Mouse (Mus musculus) spleen, adult 2 months (tissue): ENCODE results near the gene Fam83b. TPM values are rescaled to one million over a fixed set of nuclear protein-coding genes. Genes with fewer than 3 reads are reported as not detected.

Experiments
- DNase-seq, 2 experiments: peaks; one replicate each; pipeline versions ENCODE4 v3.0.0 to v3.0.0-alpha.2; 2012 to 2021; ENCODE audit warnings: low spot score in 2 of 2, low read depth in 1 of 2
- H3K27ac ChIP-seq: fragments of 200-500 bp; 2 replicates; pipeline ENCODE4 v1.5.1; 2012; ENCODE audit warnings: low read length, inconsistent platforms; ENCODE audit not compliant: insufficient read depth
- H3K27me3 ChIP-seq: fragments of 200-500 bp; 2 replicates; pipeline ENCODE4 v1.6.1; 2012; ENCODE audit warnings: mild to moderate bottlenecking, moderate library complexity, low read length, inconsistent platforms; ENCODE audit not compliant: control insufficient read depth, insufficient read depth
- H3K36me3 ChIP-seq: fragments of 200-500 bp; 2 replicates; pipeline ENCODE4 v1.6.1; 2012; ENCODE audit warnings: mild to moderate bottlenecking, low read length, inconsistent platforms; ENCODE audit not compliant: control insufficient read depth, insufficient read depth
- H3K4me1 ChIP-seq: fragments of 200-500 bp; 2 replicates; pipeline ENCODE4 v1.6.1; 2011; ENCODE audit warnings: inconsistent platforms; ENCODE audit not compliant: control insufficient read depth, insufficient read depth, insufficient read length
- H3K4me3 ChIP-seq: fragments of 200-500 bp; 2 replicates; pipeline ENCODE4 v1.5.1; 2011; ENCODE audit warnings: mild to moderate bottlenecking, inconsistent platforms; ENCODE audit not compliant: insufficient read depth, insufficient read length; ENCODE audit errors: extremely low read depth
- CTCF ChIP-seq: fragments of 200-500 bp; IDR thresholded peaks from 2 replicates; pipeline ENCODE4 v1.5.1; 2011; ENCODE audit warnings: mild to moderate bottlenecking, inconsistent platforms; ENCODE audit not compliant: insufficient read depth, insufficient read length, insufficient replicate concordance; ENCODE audit errors: extremely low read depth
- POLR2A ChIP-seq: fragments of 200-500 bp; IDR thresholded peaks from 2 replicates; pipeline ENCODE4 v1.6.1; 2011; ENCODE audit warnings: low read depth, low read length, inconsistent platforms
- WGBS: fragments of 180-500 bp; shearing (Covaris S2); methylation state at CpG from one replicate; pipeline ENCODE4 v1.1.7; 2018; 5-methylcytosine and 5-hydroxymethylcytosine counted together
- polyA plus RNA-seq: library from polyadenylated mRNA; depleted of rRNA; stranded (reverse); fragments of >200 nt; gene quantifications from 2 replicates; pipeline ENCODE4 v1.2.3, GENCODE M21; 2012

Gene Fam83b
- polyA plus RNA-seq, 1 experiment: not detected

DNA sequence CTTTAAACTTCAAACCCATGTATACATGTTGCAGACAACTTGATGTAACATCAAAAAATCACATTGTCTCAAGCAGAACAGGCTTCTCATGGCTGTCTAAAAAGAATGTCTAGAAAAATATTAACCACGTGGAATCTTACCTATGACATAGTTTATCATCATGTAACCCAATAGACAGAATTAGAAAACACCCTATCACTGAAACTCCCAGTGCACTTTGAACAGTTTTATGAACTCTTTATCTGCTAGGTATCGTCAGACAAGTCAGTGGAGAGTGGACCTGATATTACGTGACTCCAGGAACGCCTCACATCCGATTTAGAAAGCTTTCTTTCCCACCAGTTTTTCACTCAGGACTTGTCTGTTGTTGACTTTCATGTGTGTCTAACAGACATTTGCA, 15.1 kb upstream of the Fam83b start:
- Histone ChIP-seq H3K4me1 (no peaks in the 10 kb centered on the region), H3K27me3 (no peaks in the 10 kb centered on the region), H3K36me3 (no peaks in the 10 kb centered on the region), H3K27ac (no peak overlapping the region), H3K4me3 (no peak overlapping the region)
- no peak for TF ChIP-seq CTCF
- no peak for TF ChIP-seq POLR2A
- no peak for DNase-seq
- WGBS: 86% methylated on average over 5 of the region's 5 CpGs

DNA sequence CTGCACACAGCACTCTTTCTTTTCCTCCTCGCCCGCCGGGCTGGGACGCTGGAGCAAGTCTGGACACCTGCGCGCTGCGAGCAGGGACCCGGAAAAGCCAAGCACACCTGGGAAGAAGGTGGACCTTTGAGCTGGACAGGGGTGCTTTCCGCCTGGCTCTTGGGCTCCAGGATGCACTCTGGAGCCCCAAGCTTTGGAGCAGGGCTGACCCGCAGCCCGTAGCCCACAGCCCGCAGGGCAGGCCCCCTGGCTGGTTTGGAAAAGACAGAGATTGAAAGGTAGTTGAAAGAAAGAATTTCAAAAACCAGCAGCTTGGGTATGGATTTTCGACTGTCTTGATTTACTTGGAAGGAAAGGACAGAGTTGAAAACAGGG, 352 bp upstream of the Fam83b start:
- H3K36me3 ChIP-seq: no peaks in the 10 kb centered on the region
- TF ChIP-seq CTCF: no peak
- TF ChIP-seq POLR2A: no peak
- no peaks in the 10 kb centered on the region for H3K4me1 ChIP-seq
- H3K27me3 ChIP-seq: peaks cover 4% of the 10 kb centered on the region; the same call in 1 of the 2 replicates
- DNase-seq: no peak
- no peak overlapping the region for H3K27ac ChIP-seq
- H3K4me3 ChIP-seq: peak overlapping the region; percentile 30; the same call in 1 of the 2 replicates
- 11% methylated on average over 13 of the region's 13 CpGs for WGBS

DNA sequence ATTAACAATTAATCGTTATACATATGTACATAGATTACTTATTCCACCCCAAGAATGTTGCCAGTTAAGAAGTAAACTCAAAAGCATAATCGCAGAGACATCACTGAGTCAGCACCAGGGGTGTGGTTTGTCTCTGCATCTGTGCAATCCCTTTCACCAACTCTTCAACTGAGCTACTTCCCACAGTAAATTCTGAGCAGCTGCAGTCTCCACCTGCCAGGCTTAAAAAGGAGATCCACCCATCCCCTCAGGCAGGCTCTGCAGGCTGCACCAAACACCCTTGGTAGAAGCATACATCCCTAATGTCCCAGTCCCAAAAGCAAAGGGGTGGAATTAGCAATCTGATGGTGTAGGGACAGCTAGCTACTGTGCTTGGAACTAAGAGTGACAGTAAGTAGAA, 1.3 kb downstream of the Fam83b start:
- 81% methylated on average over 2 of the region's 2 CpGs for WGBS
- no peak overlapping the region for H3K27ac ChIP-seq
- no peaks in the 10 kb centered on the region for H3K4me1 ChIP-seq
- H3K4me3 ChIP-seq: no peak overlapping the region
- no peaks in the 10 kb centered on the region for H3K36me3 ChIP-seq
- H3K27me3 ChIP-seq: peaks cover 4% of the 10 kb centered on the region; the same call in 1 of the 2 replicates
- DNase-seq: no peak
- TF ChIP-seq POLR2A (no peak), CTCF (no peak)

DNA sequence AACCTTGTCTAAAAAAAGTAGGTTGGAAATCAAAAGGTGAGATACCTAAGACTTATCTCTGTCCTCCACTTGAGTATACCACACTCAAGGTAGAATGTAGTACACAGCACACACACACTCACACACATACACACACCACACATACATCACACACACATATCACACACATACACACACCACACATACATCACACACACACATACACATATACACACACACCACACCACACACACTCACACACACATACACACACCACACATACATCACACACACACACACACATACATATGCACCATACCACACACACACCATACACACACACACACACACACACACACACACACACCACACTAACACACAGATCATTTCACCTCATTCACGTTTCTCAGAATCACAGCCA, 2.8 kb downstream of the Fam83b start:
- no peak overlapping the region for H3K4me3 ChIP-seq
- 76% methylated on average over 1 of the region's 1 CpGs for WGBS
- TF ChIP-seq POLR2A (no peak), CTCF (no peak)

DNA sequence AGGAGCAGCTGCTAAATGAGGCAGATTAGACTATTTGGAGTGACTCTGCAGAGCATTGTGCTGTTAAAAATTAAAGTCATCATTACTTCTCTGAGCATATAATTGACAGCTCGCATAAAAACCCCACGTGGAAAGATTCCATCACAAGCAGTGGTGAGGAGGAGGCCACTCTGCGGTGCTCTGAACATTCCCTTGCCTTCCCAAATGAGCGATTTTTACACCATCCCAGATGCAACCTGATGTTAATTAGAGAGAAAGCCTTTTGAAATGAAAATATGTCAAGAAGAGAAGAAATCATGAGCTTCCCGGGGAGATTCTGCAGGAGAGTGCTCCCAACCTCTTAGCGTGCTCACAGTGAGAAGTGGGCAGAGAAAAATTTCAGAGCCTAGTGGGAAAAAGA, 4.1 kb downstream of the Fam83b start:
- no peaks in the 10 kb centered on the region for H3K36me3 ChIP-seq
- DNase-seq: no peak
- H3K4me3 ChIP-seq: no peak overlapping the region
- no peak for TF ChIP-seq CTCF
- no peak for TF ChIP-seq POLR2A
- H3K4me1 ChIP-seq: no peaks in the 10 kb centered on the region
- no peak overlapping the region for H3K27ac ChIP-seq
- peaks cover 4% of the 10 kb centered on the region; the same call in 1 of the 2 replicates for H3K27me3 ChIP-seq
- 77% methylated on average over 6 of the region's 6 CpGs for WGBS

More for the DNA sequence above, 2.8 kb downstream of the Fam83b start:
- no peak for DNase-seq
- peaks cover 4% of the 10 kb centered on the region; the same call in 1 of the 2 replicates for H3K27me3 ChIP-seq
- H3K27ac ChIP-seq: no peak overlapping the region
- H3K36me3 ChIP-seq: no peaks in the 10 kb centered on the region
- H3K4me1 ChIP-seq: no peaks in the 10 kb centered on the region

DNA sequence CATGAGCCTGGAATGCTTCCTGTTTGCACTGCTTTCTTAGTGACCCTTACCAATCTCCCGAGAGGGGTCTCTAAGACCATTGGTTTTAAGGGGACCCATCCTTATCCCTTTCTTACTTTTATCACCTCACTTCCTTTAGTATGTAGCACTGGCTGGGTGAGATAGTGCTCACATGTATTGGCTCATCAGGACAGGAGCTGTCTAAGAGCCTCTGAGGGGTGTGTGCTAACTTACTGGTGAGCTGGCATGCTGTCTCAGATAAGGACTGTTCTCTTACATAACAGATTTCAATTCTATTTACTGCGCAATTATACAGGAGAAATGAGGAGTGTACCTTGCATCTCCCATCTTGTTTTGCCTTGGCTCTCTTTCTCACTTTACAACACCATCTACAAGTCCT, 7.7 kb downstream of the Fam83b start:
- DNase-seq: no peak
- Histone ChIP-seq H3K27ac (no peak overlapping the region), H3K4me3 (no peak overlapping the region), H3K27me3 (no peaks in the 10 kb centered on the region), H3K4me1 (no peaks in the 10 kb centered on the region), H3K36me3 (no peaks in the 10 kb centered on the region)
- WGBS: 76% methylated on average over 2 of the region's 2 CpGs
- no peak for TF ChIP-seq POLR2A
- TF ChIP-seq CTCF: no peak

DNA sequence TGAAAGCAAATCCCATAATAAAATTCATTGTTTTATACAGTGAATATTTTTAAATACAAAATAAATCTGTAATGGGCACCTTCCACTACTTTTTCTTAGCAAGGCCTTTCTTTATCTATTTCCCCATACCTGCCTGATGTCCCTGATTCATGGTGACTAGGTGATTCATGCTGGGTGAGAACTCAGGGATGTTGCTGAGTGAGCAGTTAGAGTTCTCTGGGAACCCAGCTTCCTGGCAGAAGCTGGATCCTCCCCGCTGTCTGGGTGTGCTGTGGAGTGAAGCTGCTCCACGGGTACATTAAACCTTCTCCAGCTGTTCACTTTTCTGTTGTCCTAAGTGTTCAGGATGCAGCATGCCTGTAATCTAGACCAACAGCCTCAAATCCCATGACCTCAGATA, 13.2 kb downstream of the Fam83b start:
- H3K27me3 ChIP-seq: no peaks in the 10 kb centered on the region
- no peak overlapping the region for H3K4me3 ChIP-seq
- TF ChIP-seq POLR2A (no peak), CTCF (no peak)
- no peak for DNase-seq
- WGBS: 64% methylated on average over 2 of the region's 2 CpGs
- no peaks in the 10 kb centered on the region for H3K36me3 ChIP-seq
- no peaks in the 10 kb centered on the region for H3K4me1 ChIP-seq
- no peak overlapping the region for H3K27ac ChIP-seq
